Mouse (Mus musculus): ENCODE measurements around the gene Tmem106c.

GRCm38 (mm10) chr15:97922421-97922820, 41.6 kb upstream of the Tmem106c start:
- TF ChIP-seq POLR2A (IDR thresholded peaks at IDR 0.05; ENCODE audit: low read depth, low read length), result no peak
- no peak for TF ChIP-seq CTCF (IDR thresholded peaks at IDR 0.05; ENCODE audit: borderline replicate concordance, insufficient read depth, low read length)

Data from embryonic fibroblast, embryonic 13.5 days (primary cell).